Mouse (Mus musculus) thymus, adult 2 months (tissue): ENCODE measurements around the gene Mgat4e.

Experiments
- CTCF ChIP-seq: fragments of 200-500 bp; IDR thresholded peaks from 2 replicates; pipeline ENCODE4 v1.5.1; 2012; ENCODE audit warnings: mild to moderate bottlenecking, control low read depth, low read length, moderate library complexity, borderline replicate concordance; ENCODE audit not compliant: control insufficient read depth, poor library complexity, insufficient read depth; ENCODE audit errors: extremely low read depth
- POLR2A ChIP-seq: fragments of 200-500 bp; IDR thresholded peaks from 2 replicates; pipeline ENCODE4 v1.6.1; 2012; ENCODE audit warnings: mild to moderate bottlenecking, low read length, control low read depth, moderate library complexity; ENCODE audit not compliant: control insufficient read depth, poor library complexity, insufficient read depth; ENCODE audit errors: extremely low read depth

DNA sequence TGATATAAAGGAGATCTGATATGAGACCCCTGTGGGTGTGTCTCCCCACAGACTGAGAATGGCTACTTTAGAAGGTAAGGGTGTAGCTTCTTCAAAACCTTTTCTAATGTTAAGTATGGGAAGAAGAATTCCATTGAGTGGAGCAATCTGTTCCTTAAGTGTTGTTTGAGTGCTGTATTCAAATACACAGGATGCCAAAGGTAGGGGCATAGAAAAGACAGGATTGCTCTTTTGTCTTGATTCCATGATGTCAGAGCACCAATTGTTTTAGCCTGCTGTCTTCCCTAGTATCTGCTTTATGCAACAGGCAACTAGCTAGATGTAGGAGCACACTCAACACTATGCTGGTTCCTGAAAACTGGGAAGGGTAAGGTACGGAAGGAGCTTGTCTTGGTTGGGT lies 14.4 kb downstream of the Mgat4e start:
- TF ChIP-seq CTCF (no peak), POLR2A (no peak)
